23 mouse cellular contexts compared by ENCODE assay signal in genomic region chr8:113137361-113137760, GRCm38 (mm10).
DNase-seq lines count a peak whose midpoint lies in the region; ATAC-seq and TF ChIP-seq lines count a peak whose summit lies in the region.
"Had no signal": no experiment of that assay in that cellular context is flagged by ENCODE, and none has a peak within 500 bp of the region (broad histone marks: within the 10 kb centered on the region; RNA-seq: fewer than 3 reads in every experiment).

No protein-coding gene starts in this region.

- DNase-seq in cerebellum, adult 11 months: peak; percentile 24
- no peak for DNase-seq in cerebellum, postnatal 4 days (ENCODE audit: low spot score in 2 of 2)
- peak; percentile 58 to 84 for DNase-seq in cerebellum, adult 2 months
- peak; percentile 34 to 63 for DNase-seq in cerebellum, postnatal 10 days
- no peak for DNase-seq in left cerebral cortex, postnatal 4 days
- DNase-seq: adrenal gland, adult 8-10 months; adrenal gland, postnatal 36 days; B cell, adult 2 months; gastrocnemius, postnatal 10 days; heart, adult 18-20 months; kidney, adult 8-10 months had no signal

- no peak overlapping the region for H3K27ac ChIP-seq in cerebellum, adult 2 months (ENCODE audit: insufficient read depth, low read length)
- H3K27ac ChIP-seq in kidney, embryonic 14.5 days (ENCODE audit: low read depth, low read length): no peak overlapping the region
- no peak overlapping the region for H3K27ac ChIP-seq in forebrain, embryonic 15.5 days (replicated peaks)
- H3K27ac ChIP-seq: embryonic facial prominence, embryonic 12.5 days; heart, embryonic 15.5 days; hindbrain, embryonic 10.5 days; hindbrain, embryonic 15.5 days had no signal

- no peaks in the 10 kb centered on the region for H3K9me3 ChIP-seq in kidney, embryonic 14.5 days (ENCODE audit: control insufficient read depth, low read length)
- H3K9me3 ChIP-seq in forebrain, embryonic 15.5 days: no peaks in the 10 kb centered on the region
- H3K9me3 ChIP-seq: embryonic facial prominence, embryonic 12.5 days; heart, embryonic 15.5 days; hindbrain, embryonic 10.5 days; hindbrain, embryonic 15.5 days had no signal

- no peak for TF ChIP-seq POLR2A in cerebellum, adult 2 months (IDR thresholded peaks at IDR 0.05; ENCODE audit: borderline replicate concordance, insufficient read depth, low read length)

- H3K4me3 ChIP-seq in cerebellum, adult 2 months (replicated peaks; ENCODE audit: insufficient read depth, low read depth, low read length): no peak overlapping the region
- no peak overlapping the region for H3K4me3 ChIP-seq in kidney, embryonic 14.5 days (ENCODE audit: low read length)
- H3K4me3 ChIP-seq in forebrain, embryonic 15.5 days: no peak overlapping the region
- H3K4me3 ChIP-seq: embryonic facial prominence, embryonic 12.5 days; heart, embryonic 15.5 days; hindbrain, embryonic 10.5 days; hindbrain, embryonic 15.5 days had no signal

- H3K36me3 ChIP-seq in kidney, embryonic 14.5 days (ENCODE audit: control insufficient read depth, insufficient read depth, low read length): no peaks in the 10 kb centered on the region
- no peaks in the 10 kb centered on the region for H3K36me3 ChIP-seq in forebrain, embryonic 15.5 days
- H3K36me3 ChIP-seq: embryonic facial prominence, embryonic 12.5 days; G1E; heart, embryonic 15.5 days; hindbrain, embryonic 10.5 days; hindbrain, embryonic 15.5 days had no signal

- TF ChIP-seq CTCF in cerebellum, adult 2 months (IDR thresholded peaks at IDR 0.05; ENCODE audit: borderline replicate concordance, insufficient read depth, low read depth, low read length): no peak

- ATAC-seq in kidney, embryonic 14.5 days (ENCODE audit: low FRiP score, low TSS enrichment): no peak
- no peak for ATAC-seq in forebrain, embryonic 15.5 days (replicated peaks)
- ATAC-seq: CD4-positive, CD25-positive, alpha-beta regulatory T cell, adult 4 months; forebrain, embryonic 16.5 days; inflammation-experienced regulatory T-cells, adult 6 months; intestine, postnatal 0 days had no signal

- intact Hi-C loops in left cerebral cortex, postnatal 4 days (cut with DNase I): no loop called here

- no peaks in the 10 kb centered on the region; the same call in 1 of the 2 replicates for H3K4me1 ChIP-seq in cerebellum, adult 2 months (ENCODE audit: control insufficient read depth, insufficient read depth, low read length)
- H3K4me1 ChIP-seq in kidney, embryonic 14.5 days (ENCODE audit: control insufficient read depth, insufficient read depth, low read length): no peaks in the 10 kb centered on the region
- no peaks in the 10 kb centered on the region for H3K4me1 ChIP-seq in forebrain, embryonic 15.5 days
- H3K4me1 ChIP-seq: embryonic facial prominence, embryonic 12.5 days; heart, embryonic 15.5 days; hindbrain, embryonic 10.5 days; hindbrain, embryonic 15.5 days had no signal

- H3K9ac ChIP-seq in kidney, embryonic 14.5 days (ENCODE audit: low read depth, low read length): no peak overlapping the region
- no peak overlapping the region for H3K9ac ChIP-seq in forebrain, embryonic 15.5 days (replicated peaks)
- H3K9ac ChIP-seq: embryonic facial prominence, embryonic 12.5 days; heart, embryonic 15.5 days; hindbrain, embryonic 15.5 days had no signal

- H3K4me2 ChIP-seq in kidney, embryonic 14.5 days (replicated peaks; ENCODE audit: low read depth, low read length): no peak overlapping the region
- no peak overlapping the region for H3K4me2 ChIP-seq in forebrain, embryonic 15.5 days (replicated peaks)
- H3K4me2 ChIP-seq: embryonic facial prominence, embryonic 12.5 days; heart, embryonic 11.5 days; heart, embryonic 15.5 days; hindbrain, embryonic 15.5 days had no signal

- H3K27me3 ChIP-seq in cerebellum, adult 2 months (ENCODE audit: control insufficient read depth, insufficient read depth, low read length): no peaks in the 10 kb centered on the region
- H3K27me3 ChIP-seq in kidney, embryonic 14.5 days (ENCODE audit: control insufficient read depth, insufficient read depth, low read length): no peaks in the 10 kb centered on the region
- no peaks in the 10 kb centered on the region for H3K27me3 ChIP-seq in forebrain, embryonic 15.5 days
- H3K27me3 ChIP-seq: embryonic facial prominence, embryonic 12.5 days; heart, embryonic 15.5 days; hindbrain, embryonic 15.5 days had no signal

Comparison
In these comparisons a context has a peak if more than half of its experiments do, and no peak if none do; other contexts are left out.
1. DNase-seq: peak in cerebellum, adult 11 months (single experiment), cerebellum, adult 2 months (2 of 2) and cerebellum, postnatal 10 days (2 of 2); none in cerebellum, postnatal 4 days (0 of 2) and left cerebral cortex, postnatal 4 days (single experiment).